Mouse (Mus musculus) cerebellum, adult 2 months (tissue): Measurements from ENCODE around the gene Wnt1.

Experiments used
- CTCF ChIP-seq: fragments of 200-500 bp; IDR thresholded peaks from 2 replicates; pipeline ENCODE4 v1.5.1; 2011; ENCODE audit warnings: low read depth, mild to moderate bottlenecking, control low read depth, low read length, moderate library complexity, borderline replicate concordance; ENCODE audit not compliant: insufficient read depth
- POLR2A ChIP-seq: fragments of 200-500 bp; IDR thresholded peaks from 2 replicates; pipeline ENCODE4 v1.6.1; 2011; ENCODE audit warnings: low read length, control low read depth, borderline replicate concordance; ENCODE audit not compliant: insufficient read depth

DNA sequence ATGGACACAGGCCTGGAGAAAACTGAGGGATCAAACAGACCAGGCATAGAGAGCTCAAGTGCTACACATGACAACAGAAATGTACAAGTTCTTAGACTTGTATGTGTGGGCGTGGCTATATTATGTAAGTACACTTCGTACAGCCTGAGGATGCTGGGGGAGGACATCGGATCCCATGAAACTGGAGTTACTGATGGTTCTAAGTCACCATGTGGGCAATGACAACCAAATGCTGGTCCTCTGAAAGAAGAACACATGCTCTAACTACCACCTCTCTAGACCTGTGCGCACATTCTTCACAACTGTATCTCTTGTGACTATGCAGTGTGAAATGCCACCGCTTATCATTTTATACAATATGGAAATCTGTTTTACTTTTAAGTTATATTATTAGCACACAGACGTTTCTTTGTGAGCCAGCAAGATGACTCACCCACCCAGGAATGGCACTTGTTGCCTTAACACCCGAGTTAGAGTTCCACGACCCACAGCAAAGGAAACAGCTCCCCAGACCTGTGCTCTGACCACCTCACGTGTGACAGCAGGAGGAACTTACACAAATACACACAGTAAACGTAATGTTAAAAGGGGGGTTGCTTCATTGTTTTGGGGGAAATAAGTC is 43.2 kb upstream of the Wnt1 start:
- TF ChIP-seq CTCF (no peak), POLR2A (no peak)
